Mouse (Mus musculus): ENCODE results near the gene Ntn3. TPM values are rescaled to one million over a fixed set of nuclear protein-coding genes. Genes with fewer than 3 reads are reported as not detected.

The Ntn3 gene
- polyA plus RNA-seq, 1 experiment from 2014 or later = 1.6 TPM

GRCm38 (mm10) chr17:24193769-24194168, 15.6 kb downstream of the Ntn3 start:
- peaks cover 32 to 41% of the 10 kb centered on the region in 2 experiments for H3K4me1 ChIP-seq (ENCODE audit: control insufficient read depth in 2 of 2, insufficient read depth in 2 of 2, low read length in 2 of 2)
- H3K27me3 ChIP-seq (ENCODE audit: control insufficient read depth, insufficient read depth, low read length) = no peaks in the 10 kb centered on the region
- 51% methylated on average over 5 of the region's 5 CpGs for WGBS
- no peak overlapping the region for H3K27ac ChIP-seq (replicated peaks in 1 of 2; ENCODE audit: control insufficient read depth in 1 of 2, insufficient read depth in 1 of 2, low read depth in 2 of 2, low read length in 2 of 2)
- H3K4me3 ChIP-seq (ENCODE audit: control insufficient read depth in 1 of 2, insufficient read depth in 1 of 2, low read depth in 1 of 2, low read length in 2 of 2) = no peak overlapping the region
- no peak for ATAC-seq (ENCODE audit: insufficient number of reproducible peaks, insufficient read depth, low FRiP score, low read depth)
- no peaks in the 10 kb centered on the region for H3K36me3 ChIP-seq (ENCODE audit: control insufficient read depth, insufficient read depth, low read length)
- no peak overlapping the region for H3K9ac ChIP-seq (ENCODE audit: low read length)
- no peaks in the 10 kb centered on the region for H3K9me3 ChIP-seq (ENCODE audit: control insufficient read depth, low read length)
- no peak overlapping the region for H3K4me2 ChIP-seq (ENCODE audit: low read length)

GRCm38 (mm10) chr17:24193268-24193667, 16.1 kb downstream of the Ntn3 start:
- H3K36me3 ChIP-seq (ENCODE audit: control insufficient read depth, insufficient read depth, low read length) = no peaks in the 10 kb centered on the region
- H3K4me1 ChIP-seq (ENCODE audit: control insufficient read depth in 2 of 2, insufficient read depth in 2 of 2, low read length in 2 of 2) = peaks cover 32 to 41% of the 10 kb centered on the region in 2 experiments
- no peak for ATAC-seq (ENCODE audit: insufficient number of reproducible peaks, insufficient read depth, low FRiP score, low read depth)
- 78% methylated on average over 8 of the region's 8 CpGs for WGBS
- no peaks in the 10 kb centered on the region for H3K27me3 ChIP-seq (ENCODE audit: control insufficient read depth, insufficient read depth, low read length)
- no peaks in the 10 kb centered on the region for H3K9me3 ChIP-seq (ENCODE audit: control insufficient read depth, low read length)
- H3K4me2 ChIP-seq (ENCODE audit: low read length) = no peak overlapping the region
- no peak overlapping the region for H3K4me3 ChIP-seq (ENCODE audit: control insufficient read depth in 1 of 2, insufficient read depth in 1 of 2, low read depth in 1 of 2, low read length in 2 of 2)
- no peak overlapping the region for H3K27ac ChIP-seq (replicated peaks in 1 of 2; ENCODE audit: control insufficient read depth in 1 of 2, insufficient read depth in 1 of 2, low read depth in 2 of 2, low read length in 2 of 2)
- no peak overlapping the region for H3K9ac ChIP-seq (ENCODE audit: low read length)

- Histone ChIP-seq H3K9me3 (ENCODE audit: control insufficient read depth, low read length) (no peaks in the 10 kb centered on the region), H3K4me1 (ENCODE audit: control insufficient read depth in 2 of 2, insufficient read depth in 2 of 2, low read length in 2 of 2) (peaks cover 32 to 41% of the 10 kb centered on the region in 2 experiments), H3K36me3 (ENCODE audit: control insufficient read depth, insufficient read depth, low read length) (no peaks in the 10 kb centered on the region), H3K4me2 (ENCODE audit: low read length) (no peak overlapping the region), H3K9ac (ENCODE audit: low read length) (peak overlapping the region; percentile 41; the same call in 1 of the 2 replicates), H3K27me3 (ENCODE audit: control insufficient read depth, insufficient read depth, low read length) (no peaks in the 10 kb centered on the region), H3K4me3 (ENCODE audit: control insufficient read depth in 1 of 2, insufficient read depth in 1 of 2, low read depth in 1 of 2, low read length in 2 of 2) (no peak overlapping the region), H3K27ac (replicated peaks in 1 of 2; ENCODE audit: control insufficient read depth in 1 of 2, insufficient read depth in 1 of 2, low read depth in 2 of 2, low read length in 2 of 2) (no peak overlapping the region)
- 86% methylated on average over 8 of the region's 8 CpGs for WGBS
- ATAC-seq (ENCODE audit: insufficient number of reproducible peaks, insufficient read depth, low FRiP score, low read depth) = no peak
Observed at GRCm38 (mm10) chr17:24192848-24193247, 16.5 kb downstream of the Ntn3 start.

- Histone ChIP-seq H3K9ac (ENCODE audit: low read length) (peak overlapping the region; percentile 41; the same call in 1 of the 2 replicates), H3K36me3 (ENCODE audit: control insufficient read depth, insufficient read depth, low read length) (no peaks in the 10 kb centered on the region), H3K4me1 (ENCODE audit: control insufficient read depth in 2 of 2, insufficient read depth in 2 of 2, low read length in 2 of 2) (peaks cover 21 to 28% of the 10 kb centered on the region in 2 experiments), H3K4me3 (ENCODE audit: control insufficient read depth in 1 of 2, insufficient read depth in 1 of 2, low read depth in 1 of 2, low read length in 2 of 2) (no peak overlapping the region), H3K27me3 (ENCODE audit: control insufficient read depth, insufficient read depth, low read length) (no peaks in the 10 kb centered on the region), H3K4me2 (ENCODE audit: low read length) (no peak overlapping the region), H3K27ac (replicated peaks in 1 of 2; ENCODE audit: control insufficient read depth in 1 of 2, insufficient read depth in 1 of 2, low read depth in 2 of 2, low read length in 2 of 2) (peak overlapping the region in 1 of 2 experiments; percentile 53; a peak in 1 of 4 replicates), H3K9me3 (ENCODE audit: control insufficient read depth, low read length) (no peaks in the 10 kb centered on the region)
- no peak for ATAC-seq (ENCODE audit: insufficient number of reproducible peaks, insufficient read depth, low FRiP score, low read depth)
- WGBS = 65% methylated on average over 4 of the region's 4 CpGs
Observed at GRCm38 (mm10) chr17:24191481-24191880, 17.9 kb downstream of the Ntn3 start.

GRCm38 (mm10) chr17:24190934-24191333, 18.4 kb downstream of the Ntn3 start:
- ATAC-seq (ENCODE audit: insufficient number of reproducible peaks, insufficient read depth, low FRiP score, low read depth) = no peak
- H3K9me3 ChIP-seq (ENCODE audit: control insufficient read depth, low read length) = no peaks in the 10 kb centered on the region
- WGBS = 91% methylated on average over 2 of the region's 2 CpGs

GRCm38 (mm10) chr17:24174259-24174658, 35.1 kb downstream of the Ntn3 start:
- Histone ChIP-seq H3K27ac (replicated peaks in 1 of 2; ENCODE audit: control insufficient read depth in 1 of 2, insufficient read depth in 1 of 2, low read depth in 2 of 2, low read length in 2 of 2) (no peak overlapping the region), H3K4me1 (ENCODE audit: control insufficient read depth in 2 of 2, insufficient read depth in 2 of 2, low read length in 2 of 2) (peaks cover 3 to 6% of the 10 kb centered on the region in 2 experiments), H3K36me3 (ENCODE audit: control insufficient read depth, insufficient read depth, low read length) (no peaks in the 10 kb centered on the region), H3K4me2 (ENCODE audit: low read length) (no peak overlapping the region), H3K4me3 (ENCODE audit: control insufficient read depth in 1 of 2, insufficient read depth in 1 of 2, low read depth in 1 of 2, low read length in 2 of 2) (no peak overlapping the region), H3K9me3 (ENCODE audit: control insufficient read depth, low read length) (no peaks in the 10 kb centered on the region), H3K27me3 (ENCODE audit: control insufficient read depth, insufficient read depth, low read length) (no peaks in the 10 kb centered on the region), H3K9ac (ENCODE audit: low read length) (no peak overlapping the region)
- no peak for ATAC-seq (ENCODE audit: insufficient number of reproducible peaks, insufficient read depth, low FRiP score, low read depth)
- WGBS = 67% methylated on average over 3 of the region's 3 CpGs

More at GRCm38 (mm10) chr17:24190934-24191333, 18.4 kb downstream of the Ntn3 start:
- H3K4me3 ChIP-seq (ENCODE audit: control insufficient read depth in 1 of 2, insufficient read depth in 1 of 2, low read depth in 1 of 2, low read length in 2 of 2) = no peak overlapping the region
- H3K9ac ChIP-seq (ENCODE audit: low read length) = no peak overlapping the region
- H3K4me2 ChIP-seq (ENCODE audit: low read length) = no peak overlapping the region
- H3K4me1 ChIP-seq (ENCODE audit: control insufficient read depth in 2 of 2, insufficient read depth in 2 of 2, low read length in 2 of 2) = peaks cover 18 to 24% of the 10 kb centered on the region in 2 experiments
- H3K27ac ChIP-seq (replicated peaks in 1 of 2; ENCODE audit: control insufficient read depth in 1 of 2, insufficient read depth in 1 of 2, low read depth in 2 of 2, low read length in 2 of 2) = no peak overlapping the region
- no peaks in the 10 kb centered on the region for H3K27me3 ChIP-seq (ENCODE audit: control insufficient read depth, insufficient read depth, low read length)
- H3K36me3 ChIP-seq (ENCODE audit: control insufficient read depth, insufficient read depth, low read length) = peaks cover 5% of the 10 kb centered on the region; the same call in 1 of the 2 replicates

GRCm38 (mm10) chr17:24173423-24173822, 35.9 kb downstream of the Ntn3 start:
- no peaks in the 10 kb centered on the region for H3K9me3 ChIP-seq (ENCODE audit: control insufficient read depth, low read length)
- no peaks in the 10 kb centered on the region for H3K27me3 ChIP-seq (ENCODE audit: control insufficient read depth, insufficient read depth, low read length)
- no peak overlapping the region for H3K9ac ChIP-seq (ENCODE audit: low read length)
- WGBS = 7% methylated on average over 3 of the region's 3 CpGs
- no peak for ATAC-seq (ENCODE audit: insufficient number of reproducible peaks, insufficient read depth, low FRiP score, low read depth)
- H3K4me1 ChIP-seq (ENCODE audit: control insufficient read depth in 2 of 2, insufficient read depth in 2 of 2, low read length in 2 of 2) = peaks cover 3 to 6% of the 10 kb centered on the region in 2 experiments
- no peaks in the 10 kb centered on the region for H3K36me3 ChIP-seq (ENCODE audit: control insufficient read depth, insufficient read depth, low read length)
- no peak overlapping the region for H3K4me3 ChIP-seq (ENCODE audit: control insufficient read depth in 1 of 2, insufficient read depth in 1 of 2, low read depth in 1 of 2, low read length in 2 of 2)
- no peak overlapping the region for H3K27ac ChIP-seq (replicated peaks in 1 of 2; ENCODE audit: control insufficient read depth in 1 of 2, insufficient read depth in 1 of 2, low read depth in 2 of 2, low read length in 2 of 2)
- no peak overlapping the region for H3K4me2 ChIP-seq (ENCODE audit: low read length)

GRCm38 (mm10) chr17:24171738-24172137, 37.6 kb downstream of the Ntn3 start:
- Histone ChIP-seq H3K27me3 (ENCODE audit: control insufficient read depth, insufficient read depth, low read length) (no peaks in the 10 kb centered on the region), H3K36me3 (ENCODE audit: control insufficient read depth, insufficient read depth, low read length) (peaks cover 13% of the 10 kb centered on the region), H3K4me2 (ENCODE audit: low read length) (no peak overlapping the region), H3K27ac (replicated peaks in 1 of 2; ENCODE audit: control insufficient read depth in 1 of 2, insufficient read depth in 1 of 2, low read depth in 2 of 2, low read length in 2 of 2) (no peak overlapping the region), H3K4me1 (ENCODE audit: control insufficient read depth in 2 of 2, insufficient read depth in 2 of 2, low read length in 2 of 2) (peaks cover 11 to 19% of the 10 kb centered on the region in 2 experiments), H3K9ac (ENCODE audit: low read length) (no peak overlapping the region), H3K9me3 (ENCODE audit: control insufficient read depth, low read length) (no peaks in the 10 kb centered on the region), H3K4me3 (ENCODE audit: control insufficient read depth in 1 of 2, insufficient read depth in 1 of 2, low read depth in 1 of 2, low read length in 2 of 2) (no peak overlapping the region)
- ATAC-seq (ENCODE audit: insufficient number of reproducible peaks, insufficient read depth, low FRiP score, low read depth) = no peak
- 83% methylated on average over 4 of the region's 4 CpGs for WGBS
